19 mouse cellular contexts compared by ENCODE assay signal in genomic region chr16:56298836-56299235, GRCm38 (mm10).
DNase-seq lines count a peak whose midpoint lies in the region; ATAC-seq and TF ChIP-seq lines count a peak whose summit lies in the region.
"Had no signal": no experiment of that assay in that cellular context is flagged by ENCODE, and none has a peak within 500 bp of the region (broad histone marks: within the 10 kb centered on the region; RNA-seq: fewer than 3 reads in every experiment).

No protein-coding gene starts in this region.

- no peaks in the 10 kb centered on the region for H3K9me3 ChIP-seq in embryonic facial prominence, embryonic 14.5 days (ENCODE audit: control insufficient read depth, low read length)
- H3K9me3 ChIP-seq in embryonic facial prominence, embryonic 10.5 days, result no peaks in the 10 kb centered on the region
- no peaks in the 10 kb centered on the region for H3K9me3 ChIP-seq in limb, embryonic 14.5 days (ENCODE audit: control insufficient read depth, low read length)
- H3K9me3 ChIP-seq in limb, embryonic 10.5 days (replicated peaks), result no peaks in the 10 kb centered on the region
- H3K9me3 ChIP-seq: embryonic facial prominence, embryonic 13.5 days; forebrain, embryonic 15.5 days; intestine, embryonic 15.5 days had no signal

- H3K4me1 ChIP-seq in embryonic facial prominence, embryonic 14.5 days (ENCODE audit: control insufficient read depth, insufficient read depth, low read length), result no peaks in the 10 kb centered on the region
- H3K4me1 ChIP-seq in embryonic facial prominence, embryonic 10.5 days, result no peaks in the 10 kb centered on the region
- H3K4me1 ChIP-seq in limb, embryonic 14.5 days (ENCODE audit: control insufficient read depth, insufficient read depth, low read length), result peaks cover 13% of the 10 kb centered on the region
- H3K4me1 ChIP-seq in limb, embryonic 10.5 days, result peaks cover 10% of the 10 kb centered on the region
- no peaks in the 10 kb centered on the region for H3K4me1 ChIP-seq in embryonic fibroblast, embryonic 13.5 days (ENCODE audit: control insufficient read depth, insufficient read depth, low read length)
- H3K4me1 ChIP-seq: intestine, embryonic 15.5 days had no signal

- no peak overlapping the region for H3K9ac ChIP-seq in embryonic facial prominence, embryonic 14.5 days (ENCODE audit: low read depth, low read length)
- H3K9ac ChIP-seq in limb, embryonic 14.5 days (ENCODE audit: low read depth, low read length, severe bottlenecking), result no peak overlapping the region
- H3K9ac ChIP-seq: embryonic facial prominence, embryonic 13.5 days; forebrain, embryonic 15.5 days; hindbrain, embryonic 14.5 days; intestine, embryonic 15.5 days had no signal

- DNase-seq in embryonic facial prominence, embryonic 14.5 days (ENCODE audit: low spot score), result peak; percentile 69
- no peak for DNase-seq in embryonic facial prominence, embryonic 10.5 days (ENCODE audit: low spot score)
- peak; percentile 7 for DNase-seq in limb, embryonic 14.5 days (ENCODE audit: low spot score)
- no peak for DNase-seq in limb, embryonic 10.5 days (ENCODE audit: low spot score)
- peak; percentile 3 for DNase-seq in NIH3T3 (ENCODE audit: low read depth)
- no peak for DNase-seq in urinary bladder, adult 18-20 months (ENCODE audit: low spot score in 2 of 2)
- DNase-seq: adrenal gland, postnatal 14 days; cerebellum, adult 9-10 months; cerebellum, postnatal 25 days; gastrocnemius, postnatal 36 days; heart, adult 11 months; heart, postnatal 14 days had no signal

- H3K27ac ChIP-seq in embryonic facial prominence, embryonic 14.5 days (replicated peaks; ENCODE audit: low read depth, low read length), result no peak overlapping the region
- no peak overlapping the region for H3K27ac ChIP-seq in embryonic facial prominence, embryonic 10.5 days (replicated peaks)
- H3K27ac ChIP-seq in limb, embryonic 14.5 days (replicated peaks; ENCODE audit: low read depth, low read length), result no peak overlapping the region
- H3K27ac ChIP-seq in limb, embryonic 10.5 days, result no peak overlapping the region
- H3K27ac ChIP-seq in embryonic fibroblast, embryonic 13.5 days (ENCODE audit: insufficient read depth, low read length), result peak overlapping the region; percentile 41; the same call in 1 of the 2 replicates
- H3K27ac ChIP-seq: embryonic facial prominence, embryonic 13.5 days; forebrain, embryonic 15.5 days; hindbrain, embryonic 14.5 days; intestine, embryonic 15.5 days had no signal

- no peak overlapping the region for H3K4me3 ChIP-seq in embryonic facial prominence, embryonic 14.5 days (ENCODE audit: low read depth, low read length)
- no peak overlapping the region for H3K4me3 ChIP-seq in embryonic facial prominence, embryonic 10.5 days
- no peak overlapping the region for H3K4me3 ChIP-seq in limb, embryonic 14.5 days (replicated peaks; ENCODE audit: low read length)
- no peak overlapping the region for H3K4me3 ChIP-seq in limb, embryonic 10.5 days
- no peak overlapping the region for H3K4me3 ChIP-seq in embryonic fibroblast, embryonic 13.5 days (ENCODE audit: insufficient read depth, low read length)
- H3K4me3 ChIP-seq: embryonic facial prominence, embryonic 13.5 days; erythroblast, embryonic 14.5 days; forebrain, embryonic 15.5 days; intestine, embryonic 15.5 days had no signal

- ATAC-seq in embryonic facial prominence, embryonic 14.5 days (ENCODE audit: low read depth), result no peak
- ATAC-seq in limb, embryonic 14.5 days (ENCODE audit: low FRiP score, low read depth), result no peak
- ATAC-seq in activated CD4-positive, CD25-positive, alpha-beta regulatory T cell, adult 4 months, result no peak
- ATAC-seq: forebrain, embryonic 15.5 days; intestine, embryonic 15.5 days had no signal

- H3K36me3 ChIP-seq in embryonic facial prominence, embryonic 14.5 days (ENCODE audit: control insufficient read depth, insufficient read depth, low read length), result no peaks in the 10 kb centered on the region
- no peaks in the 10 kb centered on the region for H3K36me3 ChIP-seq in embryonic facial prominence, embryonic 10.5 days (replicated peaks)
- H3K36me3 ChIP-seq in limb, embryonic 14.5 days (ENCODE audit: control insufficient read depth, insufficient read depth, low read length), result no peaks in the 10 kb centered on the region
- H3K36me3 ChIP-seq in limb, embryonic 10.5 days, result no peaks in the 10 kb centered on the region
- H3K36me3 ChIP-seq: embryonic facial prominence, embryonic 13.5 days; forebrain, embryonic 15.5 days; intestine, embryonic 15.5 days had no signal

- no peak for TF ChIP-seq POLR2A in limb, embryonic 14.5 days (IDR thresholded peaks at IDR 0.05; ENCODE audit: borderline replicate concordance, extremely low read depth, insufficient read depth, insufficient read length)
- TF ChIP-seq POLR2A in embryonic fibroblast, embryonic 13.5 days (IDR thresholded peaks at IDR 0.05; ENCODE audit: low read depth, low read length), result no peak

- no peak overlapping the region for H3K4me2 ChIP-seq in embryonic facial prominence, embryonic 14.5 days (ENCODE audit: low read depth, low read length)
- no peak overlapping the region for H3K4me2 ChIP-seq in limb, embryonic 14.5 days (replicated peaks; ENCODE audit: low read depth, low read length, severe bottlenecking)
- H3K4me2 ChIP-seq: embryonic facial prominence, embryonic 13.5 days; forebrain, embryonic 15.5 days; hindbrain, embryonic 14.5 days; intestine, embryonic 15.5 days had no signal

- no peak for TF ChIP-seq CTCF in embryonic fibroblast, embryonic 13.5 days (IDR thresholded peaks at IDR 0.05; ENCODE audit: borderline replicate concordance, insufficient read depth, low read length)

- no peaks in the 10 kb centered on the region for H3K27me3 ChIP-seq in embryonic facial prominence, embryonic 14.5 days (replicated peaks; ENCODE audit: control insufficient read depth, insufficient read depth, low read length)
- no peaks in the 10 kb centered on the region for H3K27me3 ChIP-seq in embryonic facial prominence, embryonic 10.5 days (replicated peaks; ENCODE audit: low read depth, poor library complexity, severe bottlenecking)
- H3K27me3 ChIP-seq in limb, embryonic 14.5 days (ENCODE audit: control insufficient read depth, insufficient read depth, low read length), result no peaks in the 10 kb centered on the region
- H3K27me3 ChIP-seq in limb, embryonic 10.5 days (ENCODE audit: low read depth, poor library complexity, severe bottlenecking), result peaks cover 58% of the 10 kb centered on the region; the same call in 1 of the 2 replicates
- H3K27me3 ChIP-seq: embryonic facial prominence, embryonic 13.5 days; forebrain, embryonic 15.5 days; intestine, embryonic 15.5 days had no signal

- WGBS in embryonic facial prominence, embryonic 14.5 days, result 32% methylated on average over 2 of the region's 2 CpGs
- WGBS in embryonic facial prominence, embryonic 10.5 days, result 86% methylated on average over 2 of the region's 2 CpGs
- 64% methylated on average over 2 of the region's 2 CpGs for WGBS in limb, embryonic 14.5 days
- WGBS in limb, embryonic 10.5 days, result 81% methylated on average over 2 of the region's 2 CpGs

Comparison
In these comparisons a context has a peak if more than half of its experiments do, and no peak if none do; other contexts are left out.
1. DNase-seq: peak in embryonic facial prominence, embryonic 14.5 days (single experiment), limb, embryonic 14.5 days (single experiment) and NIH3T3 (single experiment); none in embryonic facial prominence, embryonic 10.5 days (single experiment), limb, embryonic 10.5 days (single experiment) and urinary bladder, adult 18-20 months (0 of 2).